Mouse (Mus musculus): ENCODE measurements around the gene Nfia.

- TF ChIP-seq GATA1 (IDR thresholded peaks at IDR 0.05; ENCODE audit: borderline replicate concordance, low read length) (no peak), FLI1 (IDR thresholded peaks at IDR 0.05; ENCODE audit: low read length) (no peak)
Measured at GRCm38 (mm10) chr4:97785547-97786271, 13.2 kb downstream of the Nfia start.
